Mouse (Mus musculus) lung, adult 2 months (tissue): Measurements from ENCODE around the gene Zcchc2. TPM values are rescaled to one million over a fixed set of nuclear protein-coding genes. Genes with fewer than 3 reads are reported as not detected.

ENCODE experiments used
- DNase-seq: peaks from one replicate; pipeline ENCODE4 v3.0.0; 2022
- H3K4me1 ChIP-seq: fragments of 200-500 bp; 2 replicates; pipeline ENCODE4 v1.6.1; 2011; ENCODE audit warnings: low read length; ENCODE audit not compliant: control insufficient read depth, insufficient read depth
- H3K4me3 ChIP-seq: fragments of 200-500 bp; replicated peaks from 2 replicates; pipeline ENCODE3; 2011; ENCODE audit warnings: low read depth, mild to moderate bottlenecking, control low read depth, low read length; ENCODE audit errors: extremely low read depth
- CTCF ChIP-seq: fragments of 200-500 bp; IDR thresholded peaks from 2 replicates; pipeline ENCODE4 v1.5.1; 2011; ENCODE audit warnings: mild to moderate bottlenecking, low read length, control low read depth; ENCODE audit not compliant: insufficient read depth
- POLR2A ChIP-seq: fragments of 200-500 bp; IDR thresholded peaks from 2 replicates; pipeline ENCODE4 v1.6.1; 2011; ENCODE audit warnings: low read depth, mild to moderate bottlenecking, control low read depth, low read length, borderline replicate concordance; ENCODE audit errors: extremely low read depth
- WGBS: fragments of 180-500 bp; shearing (Covaris S2); methylation state at CpG from one replicate; pipeline ENCODE4 v1.1.7; 2018; 5-methylcytosine and 5-hydroxymethylcytosine counted together
- polyA plus RNA-seq: library from polyadenylated mRNA; depleted of rRNA; stranded (reverse); fragments of >200 nt; gene quantifications from 2 replicates; pipeline ENCODE4 v1.2.3, GENCODE M21; 2012

Gene Zcchc2
- polyA plus RNA-seq, 1 experiment: 13.6 TPM

- DNase-seq: no peak
- H3K4me1 ChIP-seq: no peaks in the 10 kb centered on the region
- 93% methylated on average over 9 of the region's 9 CpGs for WGBS
- TF ChIP-seq POLR2A (no peak), CTCF (no peak)
- H3K4me3 ChIP-seq: no peak overlapping the region
These were observed 27.4 kb upstream of the Zcchc2 start for GRCm38 (mm10) chr1:105962852-105963251.

GRCm38 (mm10) chr1:105964514-105964913 lies 25.7 kb upstream of the Zcchc2 start:
- Histone ChIP-seq H3K4me3 (no peak overlapping the region), H3K4me1 (no peaks in the 10 kb centered on the region)
- no peak for TF ChIP-seq CTCF
- no peak for DNase-seq
- 49% methylated on average over 4 of the region's 4 CpGs for WGBS

GRCm38 (mm10) chr1:105965189-105965588 lies 25.0 kb upstream of the Zcchc2 start:
- DNase-seq: no peak
- no peak for TF ChIP-seq CTCF
- no peak for TF ChIP-seq POLR2A
- Histone ChIP-seq H3K4me3 (no peak overlapping the region), H3K4me1 (no peaks in the 10 kb centered on the region)
- 62% methylated on average over 5 of the region's 5 CpGs for WGBS

GRCm38 (mm10) chr1:105971490-105972170 lies 18.6 kb upstream of the Zcchc2 start:
- DNase-seq: no peak
- Histone ChIP-seq H3K4me3 (peak overlapping the region; percentile 74), H3K4me1 (peaks cover 9% of the 10 kb centered on the region)
- TF ChIP-seq POLR2A (peak; percentile 46; the same call in 1 of the 2 replicates), CTCF (no peak)
- WGBS: 17% methylated on average over 10 of the region's 10 CpGs

- H3K4me3 ChIP-seq: no peak overlapping the region
- 46% methylated on average over 2 of the region's 2 CpGs for WGBS
These were observed 16.2 kb upstream of the Zcchc2 start for GRCm38 (mm10) chr1:105974023-105974422.

GRCm38 (mm10) chr1:105977446-105978094 lies 12.6 kb upstream of the Zcchc2 start:
- peaks cover 9% of the 10 kb centered on the region for H3K4me1 ChIP-seq
- no peak for TF ChIP-seq POLR2A
- no peak for TF ChIP-seq CTCF
- WGBS: 88% methylated on average over 7 of the region's 7 CpGs
- H3K4me3 ChIP-seq: no peak overlapping the region
- no peak for DNase-seq

More at GRCm38 (mm10) chr1:105974023-105974422, 16.2 kb upstream of the Zcchc2 start:
- TF ChIP-seq CTCF (no peak), POLR2A (no peak)
- DNase-seq: no peak
- H3K4me1 ChIP-seq: peaks cover 9% of the 10 kb centered on the region

- no peak for TF ChIP-seq POLR2A
- TF ChIP-seq CTCF: no peak
- Histone ChIP-seq H3K4me1 (peaks cover 9% of the 10 kb centered on the region), H3K4me3 (no peak overlapping the region)
- WGBS: 32% methylated on average over 6 of the region's 6 CpGs
- DNase-seq: no peak
These were observed 9.2 kb upstream of the Zcchc2 start for GRCm38 (mm10) chr1:105980849-105981610.

- WGBS: 40% methylated on average over 6 of the region's 6 CpGs
- H3K4me3 ChIP-seq: no peak overlapping the region
These were observed 7.5 kb upstream of the Zcchc2 start for GRCm38 (mm10) chr1:105982496-105983364.

GRCm38 (mm10) chr1:105984172-105984571 lies 6.0 kb upstream of the Zcchc2 start:
- no peak for DNase-seq
- H3K4me1 ChIP-seq: peaks cover 9% of the 10 kb centered on the region
- 96% methylated on average over 3 of the region's 3 CpGs for WGBS
- H3K4me3 ChIP-seq: no peak overlapping the region
- TF ChIP-seq POLR2A (no peak), CTCF (no peak)

More at GRCm38 (mm10) chr1:105982496-105983364, 7.5 kb upstream of the Zcchc2 start:
- peaks cover 9% of the 10 kb centered on the region for H3K4me1 ChIP-seq
- no peak for TF ChIP-seq POLR2A
- TF ChIP-seq CTCF: no peak
- no peak for DNase-seq
